Mouse (Mus musculus) heart, postnatal 0 days (tissue): ENCODE results near the gene 4931409K22Rik.

Experiments
- CTCF ChIP-seq: IDR thresholded peaks from 2 replicates; pipeline ENCODE4 v1.5.1; 2016; ENCODE audit warnings: antibody characterized with exemption, control low read depth, low read depth
- EP300 ChIP-seq: IDR thresholded peaks from 2 replicates; pipeline ENCODE4 v1.6.1; 2016; ENCODE audit warnings: antibody characterized with exemption, low read depth

GRCm38 (mm10) chr5:24604080-24604655, 47.6 kb upstream of the 4931409K22Rik start:
- TF ChIP-seq CTCF (no peak), EP300 (no peak; the same call in 1 of the 2 replicates)
